19 mouse cellular contexts compared by ENCODE assay signal in genomic region chr4:148818161-148818560, GRCm38 (mm10). TPM values are rescaled to one million over a fixed set of nuclear protein-coding genes. Genes with fewer than 3 reads are reported as not detected.
DNase-seq lines count a peak whose midpoint lies in the region; ATAC-seq and TF ChIP-seq lines count a peak whose summit lies in the region.
"Had no signal": no experiment of that assay in that cellular context is flagged by ENCODE, and none has a peak within 500 bp of the region (broad histone marks: within the 10 kb centered on the region; RNA-seq: fewer than 3 reads in every experiment).

No protein-coding gene starts in this region.

- no peaks in the 10 kb centered on the region for H3K9me3 ChIP-seq in intestine, postnatal 0 days (ENCODE audit: control insufficient read depth)
- peaks cover 2% of the 10 kb centered on the region; the same call in 1 of the 2 replicates for H3K9me3 ChIP-seq in intestine, embryonic 16.5 days (ENCODE audit: control insufficient read depth, low read length)
- no peaks in the 10 kb centered on the region for H3K9me3 ChIP-seq in stomach, postnatal 0 days (ENCODE audit: control insufficient read depth, low read length)
- H3K9me3 ChIP-seq: forebrain, embryonic 15.5 days; heart, embryonic 15.5 days; intestine, embryonic 15.5 days had no signal

- H3K27ac ChIP-seq in intestine, postnatal 0 days (ENCODE audit: low read depth, low read length), result no peak overlapping the region
- no peak overlapping the region for H3K27ac ChIP-seq in intestine, embryonic 16.5 days (ENCODE audit: low read length)
- H3K27ac ChIP-seq in stomach, postnatal 0 days (replicated peaks), result peak overlapping the region; percentile 41; the same call in 1 of the 2 replicates
- H3K27ac ChIP-seq: embryonic facial prominence, embryonic 10.5 days; forebrain, embryonic 15.5 days; heart, adult 2 months; hindbrain, embryonic 10.5 days; hindbrain, embryonic 14.5 days; intestine, embryonic 15.5 days had no signal

- TF ChIP-seq EP300 in stomach, postnatal 0 days (optimal IDR thresholded peaks at IDR 0.05), result no peak

- peak; percentile 20; the same call in 1 of the 2 replicates for ATAC-seq in intestine, postnatal 0 days
- no peak for ATAC-seq in intestine, embryonic 16.5 days
- ATAC-seq in stomach, postnatal 0 days (ENCODE audit: low FRiP score, low TSS enrichment), result peak; percentile 31; the same call in 1 of the 2 replicates
- ATAC-seq: forebrain, embryonic 15.5 days; intestine, embryonic 15.5 days had no signal

- H3K4me3 ChIP-seq in intestine, postnatal 0 days (ENCODE audit: low read depth, low read length), result no peak overlapping the region
- no peak overlapping the region for H3K4me3 ChIP-seq in intestine, embryonic 16.5 days (ENCODE audit: low read length)
- no peak overlapping the region for H3K4me3 ChIP-seq in stomach, postnatal 0 days (ENCODE audit: low read depth, low read length)
- H3K4me3 ChIP-seq: embryonic facial prominence, embryonic 10.5 days; forebrain, embryonic 15.5 days; heart, adult 2 months; heart, embryonic 15.5 days; hindbrain, embryonic 10.5 days; intestine, embryonic 15.5 days had no signal

- peak; percentile 82 for DNase-seq in gastrocnemius, adult 18-20 months (ENCODE audit: low spot score)
- DNase-seq in gastrocnemius, postnatal 4 days (ENCODE audit: low spot score in 2 of 2), result no peak
- DNase-seq in gastrocnemius, postnatal 36 days, result peak; percentile 53 to 67
- DNase-seq in stomach, postnatal 0 days (ENCODE audit: low spot score), result peak; percentile 47
- no peak for DNase-seq in urinary bladder, postnatal 25 days (ENCODE audit: low spot score)
- DNase-seq in adrenal gland, postnatal 10 days, result no peak
- DNase-seq: adrenal gland, postnatal 25 days; cerebellum, adult 2 months; cerebellum, postnatal 10 days; kidney, adult 9 months had no signal

- WGBS in intestine, postnatal 0 days, result 93% methylated on average over 12 of the region's 12 CpGs
- WGBS in intestine, embryonic 16.5 days, result 91% methylated on average over 12 of the region's 12 CpGs
- 80% methylated on average over 12 of the region's 12 CpGs for WGBS in stomach, postnatal 0 days

- no peak overlapping the region for H3K9ac ChIP-seq in intestine, postnatal 0 days (ENCODE audit: low read depth, low read length)
- no peak overlapping the region for H3K9ac ChIP-seq in intestine, embryonic 16.5 days (ENCODE audit: low read depth, low read length)
- H3K9ac ChIP-seq in stomach, postnatal 0 days (ENCODE audit: low read length), result no peak overlapping the region
- H3K9ac ChIP-seq: forebrain, embryonic 15.5 days; heart, embryonic 15.5 days; hindbrain, embryonic 14.5 days; intestine, embryonic 15.5 days had no signal

- TF ChIP-seq CTCF in intestine, postnatal 0 days (IDR thresholded peaks at IDR 0.05; ENCODE audit: low read depth), result no peak
- TF ChIP-seq CTCF in stomach, postnatal 0 days (IDR thresholded peaks at IDR 0.05; ENCODE audit: low read depth), result no peak

- no peaks in the 10 kb centered on the region for H3K4me1 ChIP-seq in intestine, postnatal 0 days (replicated peaks; ENCODE audit: control insufficient read depth, insufficient read depth, low read length)
- peaks cover 3% of the 10 kb centered on the region for H3K4me1 ChIP-seq in intestine, embryonic 16.5 days (ENCODE audit: control insufficient read depth, insufficient read depth, low read length)
- 0 out of 2 replicates have a peak, but pooled peaks cover 4% of the 10 kb centered on the region for H3K4me1 ChIP-seq in stomach, postnatal 0 days (replicated peaks; ENCODE audit: control insufficient read depth, insufficient read depth)

- no peaks in the 10 kb centered on the region for H3K36me3 ChIP-seq in intestine, postnatal 0 days (ENCODE audit: control insufficient read depth, insufficient read depth)
- no peaks in the 10 kb centered on the region for H3K36me3 ChIP-seq in intestine, embryonic 16.5 days (ENCODE audit: control insufficient read depth, insufficient read depth, low read length)
- H3K36me3 ChIP-seq in stomach, postnatal 0 days (ENCODE audit: control insufficient read depth, insufficient read depth, low read length), result no peaks in the 10 kb centered on the region
- H3K36me3 ChIP-seq: embryonic facial prominence, embryonic 10.5 days; forebrain, embryonic 15.5 days; heart, embryonic 15.5 days; intestine, embryonic 15.5 days had no signal

- H3K4me2 ChIP-seq in intestine, postnatal 0 days (replicated peaks; ENCODE audit: low read depth), result no peak overlapping the region
- H3K4me2 ChIP-seq in intestine, embryonic 16.5 days (ENCODE audit: low read depth, low read length), result no peak overlapping the region
- H3K4me2 ChIP-seq in stomach, postnatal 0 days (replicated peaks; ENCODE audit: low read depth), result no peak overlapping the region
- H3K4me2 ChIP-seq: forebrain, embryonic 15.5 days; heart, embryonic 15.5 days; hindbrain, embryonic 14.5 days; intestine, embryonic 15.5 days had no signal

- H3K27me3 ChIP-seq in intestine, postnatal 0 days (replicated peaks; ENCODE audit: control insufficient read depth, insufficient read depth, low read length), result peaks cover 14% of the 10 kb centered on the region
- H3K27me3 ChIP-seq in intestine, embryonic 16.5 days (replicated peaks; ENCODE audit: control insufficient read depth, insufficient read depth, low read length), result peaks cover 5% of the 10 kb centered on the region
- no peaks in the 10 kb centered on the region for H3K27me3 ChIP-seq in stomach, postnatal 0 days (ENCODE audit: control insufficient read depth, insufficient read depth, low read length)
- H3K27me3 ChIP-seq: heart, embryonic 15.5 days; intestine, embryonic 15.5 days had no signal

- intact Hi-C loops in gastrocnemius, postnatal 36 days (cut with DNase I), result no loop called here

RNA-seq across cellular contexts. Expression of gene Casz1, which starts 13.9 kb away (rescaled TPM):
- total RNA-seq in gastrocnemius, adult 18-20 months (2021), result 10 to 100 TPM; 37.9 to 44.4 TPM
- 10 to 100 TPM; 51.6 to 53.4 TPM for total RNA-seq in gastrocnemius, postnatal 4 days (2021)
- 5.6 and 6.6 TPM in 2 replicates for polyA plus RNA-seq in intestine, postnatal 0 days (2015; fragmentation: Nextera tagmentation; extraction: Ambion mirVana)
- 4.7 and 5.9 TPM in 2 replicates for polyA plus RNA-seq in intestine, embryonic 16.5 days (2015; fragmentation: Nextera tagmentation; extraction: Ambion mirVana)
- 10 to 100 TPM; 24.8 to 45.6 TPM for total RNA-seq in gastrocnemius, postnatal 36 days (2021)
- polyA plus RNA-seq in stomach, postnatal 0 days (2015; fragmentation: Nextera tagmentation; extraction: Ambion mirVana), result 9.4 and 10.3 TPM in 2 replicates
- total RNA-seq in adrenal gland, postnatal 10 days (2021), result 10 to 100 TPM in 1 of 2 experiments, 1 to 10 TPM in 1; 7.4 to 10.9 TPM

Comparison
In these comparisons a context has a peak if more than half of its experiments do, and no peak if none do; other contexts are left out.
1. DNase-seq: peak in gastrocnemius, adult 18-20 months (single experiment), gastrocnemius, postnatal 36 days (2 of 2) and stomach, postnatal 0 days (single experiment); none in gastrocnemius, postnatal 4 days (0 of 2), urinary bladder, postnatal 25 days (single experiment) and adrenal gland, postnatal 10 days (single experiment).